18 mouse cellular contexts compared by ENCODE assay signal in the genomic region with DNA sequence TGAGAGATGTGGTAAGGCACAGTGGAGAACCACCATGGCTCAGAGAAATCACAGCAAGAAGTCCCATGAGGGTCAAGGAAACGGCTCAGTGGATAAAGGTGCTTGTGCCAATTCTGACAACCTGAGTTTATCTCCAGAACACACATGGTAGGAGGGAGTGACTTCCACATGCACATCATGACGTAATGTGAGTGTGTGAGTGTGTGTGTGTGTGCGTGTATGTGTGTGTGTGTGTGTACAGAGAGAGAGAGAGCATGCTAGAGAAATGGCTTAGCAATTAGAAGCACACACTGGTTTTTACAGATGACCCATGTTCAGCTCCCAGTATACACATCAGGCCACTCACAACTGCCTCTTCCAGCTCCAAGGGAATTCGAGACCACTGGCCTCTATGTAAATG. TPM values are rescaled to one million over a fixed set of nuclear protein-coding genes. Genes with fewer than 3 reads are reported as not detected.
DNase-seq lines count a peak whose midpoint lies in the region; ATAC-seq and TF ChIP-seq lines count a peak whose summit lies in the region.
"Had no signal": no experiment of that assay in that cellular context is flagged by ENCODE, and none has a peak within 500 bp of the region (broad histone marks: within the 10 kb centered on the region; RNA-seq: fewer than 3 reads in every experiment).

No protein-coding gene starts in this region.

- H3K27ac ChIP-seq in heart, embryonic 10.5 days, result peak overlapping the region; percentile 69; the same call in 1 of the 2 replicates
- no peak overlapping the region for H3K27ac ChIP-seq in liver, embryonic 14.5 days
- H3K27ac ChIP-seq in liver, embryonic 11.5 days (ENCODE audit: low read depth, low read length), result no peak overlapping the region
- peak overlapping the region; percentile 97 for H3K27ac ChIP-seq in ES-E14 (ENCODE audit: insufficient read depth, low read depth, low read length, poor library complexity, severe bottlenecking)
- no peak overlapping the region for H3K27ac ChIP-seq in stomach, postnatal 0 days (replicated peaks)
- H3K27ac ChIP-seq: forebrain, embryonic 12.5 days; hindbrain, embryonic 14.5 days; intestine, embryonic 15.5 days; kidney, embryonic 15.5 days; liver, embryonic 12.5 days had no signal

- H3K4me3 ChIP-seq in heart, embryonic 10.5 days, result no peak overlapping the region
- no peak overlapping the region for H3K4me3 ChIP-seq in liver, embryonic 14.5 days (ENCODE audit: insufficient read depth in 1 of 2, low read depth in 2 of 2, low read length in 2 of 2)
- H3K4me3 ChIP-seq in liver, embryonic 11.5 days (ENCODE audit: low read depth, low read length), result no peak overlapping the region
- no peak overlapping the region for H3K4me3 ChIP-seq in ES-E14 (ENCODE audit: insufficient read depth in 1 of 2, low read depth in 1 of 2, low read length in 2 of 2, poor library complexity in 1 of 2, severe bottlenecking in 1 of 2)
- H3K4me3 ChIP-seq in stomach, postnatal 0 days (ENCODE audit: low read depth, low read length), result no peak overlapping the region
- H3K4me3 ChIP-seq: forebrain, embryonic 12.5 days; intestine, embryonic 15.5 days; kidney, embryonic 15.5 days; liver, embryonic 12.5 days had no signal

- H3K9ac ChIP-seq in liver, embryonic 14.5 days (replicated peaks), result no peak overlapping the region
- no peak overlapping the region for H3K9ac ChIP-seq in liver, embryonic 11.5 days (ENCODE audit: low read depth, low read length)
- no peak overlapping the region; the same call in 1 of the 2 replicates for H3K9ac ChIP-seq in ES-E14 (ENCODE audit: insufficient read depth, low read depth, low read length, poor library complexity, severe bottlenecking)
- no peak overlapping the region for H3K9ac ChIP-seq in stomach, postnatal 0 days (ENCODE audit: low read length)
- H3K9ac ChIP-seq: forebrain, embryonic 12.5 days; hindbrain, embryonic 14.5 days; intestine, embryonic 15.5 days; kidney, embryonic 15.5 days; liver, embryonic 12.5 days; lung, embryonic 14.5 days had no signal

- no peak for TF ChIP-seq EP300 in liver, embryonic 14.5 days (IDR thresholded peaks at IDR 0.05; ENCODE audit: low read depth)
- TF ChIP-seq EP300 in stomach, postnatal 0 days (optimal IDR thresholded peaks at IDR 0.05), result no peak

- no peaks in the 10 kb centered on the region for H3K9me3 ChIP-seq in heart, embryonic 10.5 days
- no peaks in the 10 kb centered on the region for H3K9me3 ChIP-seq in liver, embryonic 14.5 days (ENCODE audit: control insufficient read depth, low read length)
- no peaks in the 10 kb centered on the region for H3K9me3 ChIP-seq in liver, embryonic 11.5 days (ENCODE audit: control insufficient read depth, low read length)
- no peaks in the 10 kb centered on the region for H3K9me3 ChIP-seq in ES-E14 (ENCODE audit: control insufficient read depth, insufficient read depth, low read depth, low read length)
- H3K9me3 ChIP-seq in stomach, postnatal 0 days (ENCODE audit: control insufficient read depth, low read length), result no peaks in the 10 kb centered on the region
- H3K9me3 ChIP-seq: forebrain, embryonic 12.5 days; intestine, embryonic 15.5 days; kidney, embryonic 15.5 days; liver, embryonic 12.5 days had no signal

- 72% methylated on average over 4 of the region's 4 CpGs for WGBS in heart, embryonic 10.5 days
- WGBS in liver, embryonic 14.5 days (ENCODE audit: insufficient replicate concordance), result 39% methylated on average over 4 of the region's 4 CpGs
- WGBS in liver, embryonic 11.5 days, result 61% methylated on average over 4 of the region's 4 CpGs
- 66% methylated on average over 4 of the region's 4 CpGs for WGBS in stomach, postnatal 0 days

- in situ Hi-C loops in ES-E14 (cut with MboI; ENCODE audit: low sequenced_read_pairs in 2 of 2, unreplicated experiment in 2 of 2), result no loop called here

- H3K4me1 ChIP-seq in heart, embryonic 10.5 days, result peaks cover 18% of the 10 kb centered on the region
- H3K4me1 ChIP-seq in liver, embryonic 14.5 days (replicated peaks; ENCODE audit: control insufficient read depth in 2 of 2, insufficient read depth in 2 of 2, low read length in 1 of 2), result peaks cover 0 to 8% of the 10 kb centered on the region in 2 experiments; a peak in 1 of 4 replicates
- H3K4me1 ChIP-seq in liver, embryonic 11.5 days (replicated peaks; ENCODE audit: control insufficient read depth, insufficient read depth, low read length), result no peaks in the 10 kb centered on the region; the same call in 1 of the 2 replicates
- H3K4me1 ChIP-seq in ES-E14 (ENCODE audit: control insufficient read depth in 2 of 2, insufficient read depth in 2 of 2, low read length in 2 of 2, poor library complexity in 1 of 2), result peaks cover 11 to 21% of the 10 kb centered on the region in 2 experiments
- H3K4me1 ChIP-seq in stomach, postnatal 0 days (replicated peaks; ENCODE audit: control insufficient read depth, insufficient read depth), result no peaks in the 10 kb centered on the region

- H3K4me2 ChIP-seq in liver, embryonic 14.5 days (ENCODE audit: low read depth), result no peak overlapping the region
- no peak overlapping the region for H3K4me2 ChIP-seq in liver, embryonic 11.5 days
- H3K4me2 ChIP-seq in stomach, postnatal 0 days (replicated peaks; ENCODE audit: low read depth), result no peak overlapping the region
- H3K4me2 ChIP-seq: forebrain, embryonic 12.5 days; hindbrain, embryonic 14.5 days; intestine, embryonic 15.5 days; kidney, embryonic 15.5 days; liver, embryonic 12.5 days; lung, embryonic 14.5 days had no signal

- ATAC-seq in liver, embryonic 14.5 days (ENCODE audit: insufficient read depth), result 0 out of 2 replicates have a peak, but pooled peaks have one; percentile 19
- ATAC-seq in liver, embryonic 11.5 days (replicated peaks; ENCODE audit: low FRiP score), result no peak
- no peak for ATAC-seq in stomach, postnatal 0 days (ENCODE audit: low FRiP score, low TSS enrichment)
- ATAC-seq: intestine, embryonic 15.5 days; liver, embryonic 12.5 days; midbrain, embryonic 16.5 days had no signal

- no peak for TF ChIP-seq CTCF in liver, embryonic 14.5 days (IDR thresholded peaks at IDR 0.05; ENCODE audit: low read depth)
- no peak for TF ChIP-seq CTCF in stomach, postnatal 0 days (IDR thresholded peaks at IDR 0.05; ENCODE audit: low read depth)

- DNase-seq in heart, embryonic 10.5 days (ENCODE audit: low spot score), result no peak
- no peak for DNase-seq in heart, adult 11 months
- DNase-seq in liver, embryonic 14.5 days (ENCODE audit: low read depth in 3 of 3, low spot score in 3 of 3), result no peak
- DNase-seq in liver, embryonic 11.5 days (ENCODE audit: low spot score), result no peak
- no peak for DNase-seq in ES-E14 (ENCODE audit: low read depth, low spot score)
- peak; percentile 52 for DNase-seq in stomach, postnatal 0 days (ENCODE audit: low spot score)
- no peak for DNase-seq in layer of hippocampus, postnatal 25 days (ENCODE audit: extremely low spot score in 1 of 2, low spot score in 1 of 2)
- no peak for DNase-seq in gastrocnemius, adult 18-20 months (ENCODE audit: low spot score)
- DNase-seq: kidney, postnatal 4 days; lung, embryonic 14.5 days; lung, postnatal 36 days; right cerebral cortex, postnatal 25 days had no signal

- no peaks in the 10 kb centered on the region for H3K27me3 ChIP-seq in heart, embryonic 10.5 days (ENCODE audit: insufficient read depth, poor library complexity, severe bottlenecking)
- H3K27me3 ChIP-seq in liver, embryonic 14.5 days (ENCODE audit: control insufficient read depth, insufficient read depth, low read length), result peaks cover 23% of the 10 kb centered on the region
- H3K27me3 ChIP-seq in liver, embryonic 11.5 days (replicated peaks; ENCODE audit: control insufficient read depth, insufficient read depth, low read length), result peaks cover 11% of the 10 kb centered on the region
- H3K27me3 ChIP-seq in stomach, postnatal 0 days (ENCODE audit: control insufficient read depth, insufficient read depth, low read length), result no peaks in the 10 kb centered on the region
- H3K27me3 ChIP-seq: intestine, embryonic 15.5 days had no signal

- H3K36me3 ChIP-seq in heart, embryonic 10.5 days, result no peaks in the 10 kb centered on the region
- H3K36me3 ChIP-seq in liver, embryonic 14.5 days (replicated peaks; ENCODE audit: control insufficient read depth, insufficient read depth, low read depth), result no peaks in the 10 kb centered on the region
- no peaks in the 10 kb centered on the region for H3K36me3 ChIP-seq in liver, embryonic 11.5 days (ENCODE audit: control insufficient read depth, insufficient read depth, low read length)
- H3K36me3 ChIP-seq in ES-E14 (ENCODE audit: control insufficient read depth, insufficient read depth, low read length, poor library complexity, severe bottlenecking), result no peaks in the 10 kb centered on the region
- H3K36me3 ChIP-seq in stomach, postnatal 0 days (ENCODE audit: control insufficient read depth, insufficient read depth, low read length), result no peaks in the 10 kb centered on the region
- H3K36me3 ChIP-seq: forebrain, embryonic 12.5 days; intestine, embryonic 15.5 days; kidney, embryonic 15.5 days; liver, embryonic 12.5 days had no signal

TF ChIP-seq in ES-E14, 5 proteins besides CTCF, POLR2A, EP300 and RAD21:
- TF ChIP-seq ZC3H11A (IDR thresholded peaks at IDR 0.05; ENCODE audit: borderline replicate concordance, low read depth, low read length) (no peak), ZNF384 (IDR thresholded peaks at IDR 0.05; ENCODE audit: low read depth, low read length) (no peak), MAFK (IDR thresholded peaks at IDR 0.05; ENCODE audit: insufficient read depth, low read depth, low read length) (no peak), CHD2 (IDR thresholded peaks at IDR 0.05; ENCODE audit: low read depth, low read length) (no peak), HCFC1 (IDR thresholded peaks at IDR 0.05; ENCODE audit: borderline replicate concordance, insufficient read depth, low read length) (no peak)
TF ChIP-seq in ES-E14: peak in this region for 0.

RNA-seq across cellular contexts. Expression of gene Mreg, which starts 3.1 kb away (rescaled TPM):
- 4.0 and 4.2 TPM in 2 replicates for polyA plus RNA-seq in heart, embryonic 10.5 days (2016; fragmentation: Nextera tagmentation; extraction: Ambion mirVana)
- 1.9 and 2.9 TPM in 2 replicates for polyA plus RNA-seq in liver, embryonic 14.5 days (2012; rRNA removed)
- polyA plus RNA-seq in liver, embryonic 14.5 days (2014; fragmentation: Nextera tagmentation; extraction: Ambion mirVana), result 6.4 and 7.4 TPM in 2 replicates
- 6.8 and 7.1 TPM in 2 replicates for polyA plus RNA-seq in liver, embryonic 11.5 days (2014; fragmentation: Nextera tagmentation; extraction: Ambion mirVana)
- total RNA-seq in ES-E14 (2012; rRNA removed), result 92.1 and 94.8 TPM in 2 replicates
- 34.6 and 37.7 TPM in 2 replicates for polyA plus RNA-seq in stomach, postnatal 0 days (2015; fragmentation: Nextera tagmentation; extraction: Ambion mirVana)
- 1 to 10 TPM; 3.5 to 4.0 TPM for total RNA-seq in layer of hippocampus, postnatal 25 days (2021)
- total RNA-seq in gastrocnemius, adult 18-20 months (2021), result 10 to 100 TPM; 49.9 to 54.3 TPM

Comparison
In these comparisons a context has a peak if more than half of its experiments do, and no peak if none do; other contexts are left out.
1. H3K27ac ChIP-seq: peak in heart, embryonic 10.5 days (single experiment) and ES-E14 (single experiment); none in liver, embryonic 14.5 days (single experiment), liver, embryonic 11.5 days (single experiment) and stomach, postnatal 0 days (single experiment).